Mouse (Mus musculus) megakaryocyte progenitor cell, adult 5-6 weeks (primary cell): ENCODE data around the gene Zfp607b. TPM values are rescaled to one million over a fixed set of nuclear protein-coding genes. Genes with fewer than 3 reads are reported as not detected.
A peak's percentile ranks its signal among the peaks of the same experiment; 100 is the strongest.

Source experiments
- ATAC-seq: replicated peaks from 2 replicates; pipeline ENCODE4 v1.8.0; 2016; ENCODE audit warnings: mild to moderate bottlenecking, moderate TSS enrichment, inconsistent platforms; ENCODE audit not compliant: poor library complexity
- total RNA-seq, 2 experiments: library from RNA; stranded (forward) in 1 of 2; stranded (reverse) in 1 of 2; fragments of 157-497, 149-512 nt in 1 of 2; fragments of 200-1000 nt in 1 of 2; gene quantifications; 2 replicates each; pipeline versions ENCODE4 v1.2.3 to v1.2.4; 2015 to 2017

The Zfp607b gene
- total RNA-seq (2015) (0.71 and 3.1 TPM in 2 replicates), total RNA-seq (2017) (0.42 and 4.0 TPM in 2 replicates)

DNA sequence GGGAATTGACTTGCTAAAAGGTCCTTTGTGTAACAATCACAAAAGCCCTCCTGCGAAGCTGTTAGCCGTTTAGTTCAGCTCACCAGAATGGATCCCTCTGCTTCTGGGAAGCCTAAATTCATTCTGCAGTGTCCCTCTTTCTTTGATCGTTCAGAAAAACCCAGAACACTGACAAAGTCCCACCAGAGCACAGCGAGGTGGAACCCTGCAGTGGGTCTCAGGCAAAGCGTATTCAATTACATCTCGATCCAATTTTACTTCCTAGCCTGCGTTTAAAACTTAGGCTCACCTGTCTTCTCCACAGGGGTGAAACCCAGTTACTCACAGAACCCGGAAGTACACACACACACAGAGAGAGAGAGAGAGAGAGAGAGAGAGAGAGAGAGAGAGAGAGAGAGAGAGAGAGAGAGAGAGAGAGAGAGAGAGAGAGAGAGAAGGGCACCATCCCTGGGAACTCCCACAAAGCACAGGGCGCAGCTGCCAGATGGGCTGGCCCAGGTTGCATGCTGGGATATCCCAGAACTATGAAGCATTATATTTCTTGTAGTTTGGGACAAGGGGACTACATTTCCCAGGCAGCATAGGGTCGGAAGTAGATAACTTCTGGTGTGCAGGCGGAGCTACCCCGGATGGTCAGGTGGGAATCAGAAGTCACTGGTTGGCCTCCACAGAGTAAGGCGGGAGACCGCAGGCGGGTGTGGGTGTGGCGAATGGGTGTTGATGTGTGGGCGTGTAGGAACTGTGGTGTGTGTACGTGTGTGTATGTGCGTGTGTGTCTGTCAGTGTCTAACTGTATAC is at the start of gene Zfp607b:
Gene Zfp607b (plus strand): TSS at position 526 of the 798 bp plus-strand sequence.
- peak; percentile 94 for ATAC-seq

DNA sequence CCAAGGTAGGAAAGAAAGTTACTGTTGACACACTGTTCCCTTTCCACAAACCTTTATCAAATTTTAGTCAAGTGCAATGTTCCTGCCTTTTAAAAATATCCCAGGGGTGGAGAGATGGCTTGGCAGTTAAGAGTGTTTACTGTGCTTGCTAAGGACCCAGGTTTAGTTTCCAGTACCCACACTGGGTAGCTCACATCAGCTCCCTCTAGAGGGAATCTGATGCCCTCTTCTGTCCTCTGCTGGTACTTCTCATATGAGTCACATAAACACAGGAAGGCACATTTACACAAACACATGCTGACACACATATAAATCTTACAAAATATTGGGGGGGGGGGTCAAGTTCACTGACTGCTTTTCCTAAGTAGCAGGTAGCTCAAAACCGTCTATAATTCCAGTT is 44.7 kb upstream of the Zfp607b start:
- ATAC-seq, result peak; percentile 61

DNA sequence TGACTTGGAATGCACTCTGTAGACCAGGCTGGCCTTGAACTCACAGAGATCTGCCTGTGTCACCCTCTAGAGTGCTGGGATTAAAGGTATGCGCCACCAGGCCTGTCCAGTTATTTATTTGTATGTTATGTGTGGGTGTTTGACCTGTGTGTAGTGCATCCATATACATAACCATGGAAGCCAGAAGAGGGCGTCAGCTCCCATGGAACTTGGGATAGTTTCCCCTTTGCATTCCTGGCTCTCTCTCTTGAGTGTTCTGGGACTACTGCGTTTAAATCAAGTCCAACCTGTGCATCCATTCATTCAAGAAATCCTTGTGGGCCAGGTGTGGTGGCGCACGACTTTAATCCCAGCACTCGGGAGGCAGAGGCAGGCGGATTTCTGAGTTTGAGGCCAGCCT is 42.6 kb upstream of the Zfp607b start:
- no peak for ATAC-seq

DNA sequence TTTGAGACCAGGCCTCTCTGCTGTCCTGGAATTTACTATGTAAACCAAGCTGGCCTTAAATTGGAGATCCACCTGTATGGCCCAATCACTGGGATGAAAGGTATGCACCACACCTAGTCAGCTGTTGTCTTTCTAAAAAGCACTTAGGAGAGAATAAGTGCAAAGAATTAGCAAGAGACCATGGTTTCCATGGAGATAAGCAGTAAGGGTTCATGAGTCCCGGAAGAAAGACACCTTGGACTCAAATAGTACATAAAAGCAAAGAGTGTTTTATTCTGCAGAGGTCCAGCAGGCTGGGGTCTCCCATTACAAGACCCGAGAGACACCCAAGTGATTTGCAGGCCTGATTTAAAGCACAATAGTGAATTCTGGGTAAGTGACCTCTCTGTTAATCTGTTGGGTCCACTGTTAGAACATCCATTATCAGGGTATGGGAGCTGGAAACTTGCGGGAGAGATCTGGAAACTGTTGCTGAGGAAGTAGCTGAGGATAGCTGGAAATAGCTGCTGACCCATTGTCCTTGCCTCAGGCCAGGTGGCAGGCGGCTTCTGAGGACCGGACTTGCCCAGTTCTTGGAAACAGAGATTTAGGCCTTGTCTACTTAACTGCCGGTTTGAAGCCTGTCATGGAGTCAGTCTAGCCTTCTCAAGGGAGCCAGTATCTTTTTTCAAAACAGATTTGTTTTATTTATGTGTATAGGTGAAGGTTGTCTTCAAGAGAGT is 41.7 kb upstream of the Zfp607b start:
- no peak for ATAC-seq

DNA sequence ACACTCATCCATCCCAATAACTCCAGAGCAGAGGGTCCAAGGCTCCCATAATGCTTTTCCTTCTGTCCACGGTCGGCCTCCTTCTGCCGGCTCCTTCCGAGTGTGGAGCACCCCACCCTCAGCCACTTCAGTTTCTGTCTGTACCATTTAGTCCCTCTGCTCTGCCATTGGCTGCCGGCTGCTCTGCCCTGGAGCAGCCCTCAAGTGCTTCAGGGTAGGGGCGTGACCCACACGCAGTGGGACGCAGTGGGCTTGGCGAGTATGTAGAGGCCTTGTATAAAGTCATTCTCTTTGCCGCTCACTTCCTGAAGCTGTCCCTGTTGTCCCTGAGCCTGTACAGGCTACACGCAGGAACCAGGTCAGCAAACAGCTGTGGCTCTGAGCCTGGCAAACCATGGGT is 39.4 kb upstream of the Zfp607b start:
- ATAC-seq, result no peak

DNA sequence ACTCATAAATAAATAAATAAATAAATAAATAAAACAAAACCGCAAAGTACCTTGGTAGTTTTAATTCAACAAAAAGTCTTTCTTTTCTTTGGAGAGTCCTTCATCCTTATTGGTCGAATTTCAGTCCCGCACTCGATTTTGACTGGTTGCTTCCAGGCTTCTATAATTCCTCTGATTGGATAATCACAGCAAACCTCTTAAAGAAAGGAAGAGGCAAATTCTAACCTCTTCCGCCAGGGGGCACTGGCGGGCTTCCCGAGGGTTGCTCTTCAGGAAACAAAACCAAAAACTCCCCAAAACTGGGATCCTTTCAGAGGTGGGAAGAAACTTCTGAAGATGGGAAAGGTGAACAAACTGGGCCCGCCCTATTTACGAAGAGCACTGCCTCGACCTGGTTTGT is 38.2 kb upstream of the Zfp607b start:
- ATAC-seq, result peak; percentile 87

DNA sequence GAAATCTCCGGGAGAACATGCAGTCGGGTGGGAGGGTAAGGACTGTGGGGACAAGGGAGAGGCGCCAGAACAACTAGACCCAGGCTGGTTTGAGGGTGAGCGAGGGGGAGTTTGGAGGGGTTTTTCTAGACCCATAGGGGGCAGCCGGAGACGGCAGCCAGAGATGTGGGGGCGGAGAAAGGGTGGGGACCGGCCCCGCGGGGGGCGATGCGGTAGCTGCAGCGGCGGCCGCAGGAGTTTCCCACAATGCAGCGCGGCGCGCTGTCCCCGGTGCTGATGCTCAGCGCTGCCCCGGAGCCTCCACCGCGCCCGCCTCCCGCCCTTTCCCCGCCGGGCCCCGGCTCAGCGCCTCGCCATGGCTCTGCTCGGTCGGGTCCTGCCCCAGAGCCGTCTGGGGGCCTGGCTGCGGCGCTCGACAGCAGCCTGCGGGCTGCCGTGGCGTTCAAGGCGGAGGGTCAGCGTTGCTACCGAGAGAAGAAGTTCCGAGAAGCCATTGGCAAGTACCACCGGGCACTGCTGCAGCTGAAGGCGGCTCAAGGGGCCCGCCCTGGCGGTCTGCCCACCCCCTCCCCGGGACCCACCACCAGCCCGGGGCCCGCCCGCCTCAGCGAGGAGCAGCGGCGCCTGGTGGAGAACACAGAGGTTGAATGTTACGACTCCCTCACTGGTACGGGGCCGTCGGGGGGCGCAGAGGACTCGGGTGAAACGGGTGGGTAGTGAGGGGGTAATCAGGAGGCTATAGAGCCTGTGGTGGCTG is 35.3 kb upstream of the Zfp607b start, which contains the start of gene Ttc9b:
Gene Ttc9b (plus strand): TSS at position 235 of the 757 bp plus-strand sequence.
- peak; percentile 68 for ATAC-seq

DNA sequence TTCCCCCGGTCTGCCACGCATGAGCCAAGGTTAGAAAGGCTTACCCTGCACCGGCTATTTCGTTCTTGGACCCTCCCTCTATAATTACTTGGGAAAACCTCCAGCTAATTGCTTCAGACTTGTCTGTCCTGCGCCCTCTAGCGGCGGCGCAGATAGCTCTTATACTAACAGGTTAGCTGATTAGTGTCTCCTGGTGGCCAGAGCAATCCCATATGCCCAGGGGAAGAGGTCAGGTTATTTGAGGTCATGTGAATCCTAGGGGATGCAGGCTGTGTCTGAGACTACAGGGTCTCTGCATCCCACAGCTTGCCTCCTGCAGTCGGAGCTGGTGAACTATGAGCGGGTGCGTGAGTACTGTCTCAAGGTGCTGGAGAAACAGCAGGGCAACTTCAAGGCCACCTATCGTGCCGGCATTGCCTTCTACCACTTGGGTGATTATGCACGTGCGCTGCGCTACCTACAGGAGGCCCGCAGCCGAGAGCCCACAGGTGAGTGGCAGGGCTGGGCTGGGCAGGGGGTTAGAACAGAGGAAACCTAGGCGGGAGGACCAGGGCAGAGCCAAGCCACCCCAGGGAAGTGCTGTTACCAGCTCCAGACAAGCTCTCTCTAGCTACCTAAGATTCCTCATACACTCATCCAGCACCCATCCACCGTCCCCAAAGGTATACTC is 34.4 kb upstream of the Zfp607b start:
- ATAC-seq, result no peak

DNA sequence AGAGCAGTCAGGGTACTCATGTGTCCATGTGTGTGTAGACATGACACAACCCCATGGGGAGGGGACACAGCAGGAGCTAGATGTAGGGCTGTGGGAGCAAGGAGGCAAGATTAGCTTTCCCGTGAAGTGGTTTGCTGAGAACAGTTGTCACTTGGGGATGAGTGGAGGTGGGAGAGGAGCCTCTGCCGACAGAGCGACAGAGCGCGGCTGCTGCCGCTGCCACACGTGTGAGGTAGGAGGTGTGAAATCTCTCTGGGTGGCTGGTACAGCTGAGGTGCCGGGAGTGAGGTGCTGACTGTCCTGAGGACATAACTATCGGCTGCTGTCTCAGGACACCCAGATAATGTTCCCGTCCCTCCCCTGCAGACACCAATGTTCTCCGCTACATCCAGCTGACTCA is 33.6 kb upstream of the Zfp607b start:
- no peak for ATAC-seq

DNA sequence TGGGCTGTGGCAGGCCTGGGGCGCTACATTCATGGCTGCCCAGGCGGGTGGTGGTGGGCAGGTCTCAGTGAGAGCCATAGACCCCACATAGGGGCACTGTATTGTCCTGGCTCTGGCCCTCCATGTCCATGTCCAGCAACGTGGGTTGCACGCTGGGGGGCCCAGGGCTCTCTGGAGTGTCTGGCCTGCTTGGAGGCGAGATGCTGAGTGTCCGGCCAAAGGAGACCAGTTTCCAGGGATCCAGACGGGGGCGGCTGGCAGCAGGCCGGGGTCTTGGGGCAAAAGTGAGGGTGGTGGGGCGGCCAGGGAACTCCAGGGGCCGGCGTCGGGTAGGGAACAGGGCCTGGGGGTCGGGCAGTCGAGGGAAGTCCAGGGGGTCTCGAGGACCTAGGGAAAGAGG is 32.5 kb upstream of the Zfp607b start:
- no peak for ATAC-seq

DNA sequence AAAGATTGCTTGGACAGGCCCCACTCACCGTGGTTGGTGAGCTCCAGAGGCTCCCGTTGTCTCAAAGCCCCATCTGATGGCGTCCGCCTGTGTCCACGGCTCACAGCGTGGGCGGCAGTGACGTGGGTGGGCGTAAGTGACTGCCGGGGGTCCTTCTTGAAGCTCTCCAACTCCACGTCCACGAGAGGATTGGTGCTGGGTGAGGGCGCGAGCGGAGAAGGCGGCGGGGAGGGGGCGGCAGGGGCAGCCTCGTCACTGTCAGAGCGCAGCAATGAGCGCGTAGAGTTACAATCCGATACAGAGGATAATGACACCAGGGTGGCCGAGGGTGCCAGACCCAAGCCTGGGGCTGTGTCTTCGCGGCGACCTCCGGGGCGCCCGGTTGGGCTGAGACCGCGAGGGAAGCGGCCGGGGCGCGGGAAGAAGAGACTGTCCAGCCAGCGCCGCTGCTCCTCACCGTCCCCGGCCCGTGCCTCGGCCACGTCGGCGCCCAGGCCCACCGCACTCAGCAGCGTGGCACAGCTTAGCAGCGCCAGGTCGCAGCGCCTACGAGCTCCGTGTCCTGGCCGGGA is 31.2 kb upstream of the Zfp607b start:
- ATAC-seq, result no peak

DNA sequence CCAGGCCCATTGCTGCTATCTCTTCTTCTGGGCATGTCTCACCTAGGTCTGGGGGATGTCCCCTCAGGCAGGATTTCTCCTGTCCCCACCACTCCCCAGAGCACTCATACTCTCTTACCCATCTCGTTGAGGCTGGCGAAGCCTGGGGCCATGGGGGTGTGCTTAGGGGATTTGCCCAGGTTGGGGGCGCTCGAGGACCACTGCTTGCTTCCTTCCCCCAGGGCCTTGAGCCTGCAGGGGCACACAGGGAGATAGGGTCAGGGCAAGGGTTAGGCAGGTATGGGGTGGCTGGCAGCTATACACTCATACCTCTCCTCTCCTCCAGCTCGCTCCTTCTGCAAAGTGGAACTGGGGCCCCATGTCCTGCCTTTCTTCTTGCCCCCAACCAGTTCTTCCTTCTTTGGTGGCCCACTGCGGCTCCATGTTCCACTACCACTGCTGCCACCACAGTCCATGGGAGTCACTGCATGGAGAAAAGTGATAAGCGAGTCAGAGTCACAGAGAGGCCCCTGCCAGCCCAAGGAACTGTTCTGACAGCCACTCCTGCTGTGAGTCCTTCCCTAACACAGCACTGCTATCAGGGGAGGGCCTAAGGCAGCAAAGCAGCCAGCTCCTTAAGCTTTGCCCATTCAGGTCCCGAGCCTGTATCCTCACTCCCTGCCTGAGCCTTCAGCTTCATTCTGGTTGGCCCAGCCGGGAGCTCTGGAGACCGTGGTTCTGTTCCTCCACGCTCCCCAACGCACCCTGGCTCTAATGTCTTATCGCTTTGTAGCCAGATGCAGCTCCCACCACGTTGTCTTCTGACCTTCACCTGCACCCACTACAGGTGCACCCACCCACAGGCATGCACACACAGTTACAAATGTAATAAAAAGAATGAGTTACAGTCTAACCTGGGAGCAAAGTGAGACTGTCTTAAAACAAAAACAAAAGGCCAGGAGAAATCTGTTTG is 30.2 kb upstream of the Zfp607b start:
- ATAC-seq, result peak; percentile 53; the same call in 1 of the 2 replicates

DNA sequence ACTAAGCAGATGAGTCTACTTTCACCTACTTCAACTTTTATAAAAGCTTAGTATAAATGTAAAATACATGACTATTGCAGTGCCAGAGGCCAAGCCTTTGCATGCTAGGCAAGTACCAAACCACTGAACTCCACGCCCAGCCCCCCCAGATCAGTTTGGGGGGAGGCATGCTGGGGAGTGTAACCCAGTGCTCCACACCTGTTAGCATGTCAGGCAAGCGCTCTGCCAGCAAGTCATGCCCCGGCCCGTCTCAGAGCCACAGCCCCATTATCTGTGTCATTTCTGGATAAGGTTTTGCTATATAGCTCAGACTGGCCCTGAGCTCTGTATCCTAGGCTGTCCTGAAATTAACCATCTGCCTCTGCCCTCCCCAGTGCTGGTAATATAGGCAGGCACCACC is 27.1 kb upstream of the Zfp607b start:
- ATAC-seq, result no peak

DNA sequence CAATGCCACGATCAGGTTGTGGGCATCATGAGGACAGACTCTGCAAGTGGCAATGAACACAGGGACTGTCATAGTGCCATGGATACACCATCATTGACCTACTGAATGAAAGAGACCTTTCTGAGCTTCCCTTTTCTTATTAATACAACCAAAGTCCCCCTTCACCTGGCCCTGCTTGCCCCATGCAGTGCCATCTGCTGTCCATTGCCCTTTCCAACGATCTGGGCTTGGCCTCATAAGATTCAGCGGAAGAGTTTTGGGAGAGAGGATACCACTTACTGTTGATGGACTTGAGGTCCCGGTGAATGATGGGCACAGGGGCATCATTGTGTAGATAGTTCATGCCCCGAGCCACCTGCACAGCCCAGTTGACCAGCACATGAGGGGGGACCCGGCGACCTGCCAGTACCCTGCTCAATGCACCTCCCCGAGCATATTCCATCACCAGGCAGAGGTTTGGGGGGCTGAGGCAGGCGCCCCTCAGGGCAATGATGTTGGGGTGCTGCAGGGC is 16.0 kb upstream of the Zfp607b start:
- no peak for ATAC-seq

DNA sequence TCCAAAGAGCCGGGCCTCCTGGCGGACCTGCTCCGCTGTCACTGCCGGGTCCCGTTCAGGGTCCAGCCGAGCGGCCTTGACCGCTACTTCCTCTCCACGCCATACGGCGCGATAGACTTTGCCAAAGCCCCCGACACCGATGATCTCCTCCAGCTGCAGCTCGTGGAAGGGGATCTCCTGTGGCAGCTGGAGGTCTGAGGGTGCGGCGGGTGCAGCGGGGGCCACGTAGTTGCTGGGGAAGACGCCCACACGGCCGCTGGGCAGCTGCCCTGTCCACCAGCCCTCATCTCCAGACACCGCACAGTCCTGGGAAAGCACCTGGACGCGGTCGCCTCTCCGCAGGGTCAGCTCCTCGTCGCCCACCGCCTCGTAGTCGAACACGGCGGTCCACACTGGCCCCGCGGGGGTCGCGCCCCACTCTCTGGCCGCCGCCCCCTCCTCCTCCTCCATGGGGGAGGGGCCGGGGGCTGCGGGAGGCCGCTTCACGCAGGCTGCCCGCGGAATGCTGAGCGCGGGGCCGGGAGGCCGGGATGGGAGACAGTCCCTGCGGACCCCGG is 15.5 kb upstream of the Zfp607b start:
- peak; percentile 36 for ATAC-seq

DNA sequence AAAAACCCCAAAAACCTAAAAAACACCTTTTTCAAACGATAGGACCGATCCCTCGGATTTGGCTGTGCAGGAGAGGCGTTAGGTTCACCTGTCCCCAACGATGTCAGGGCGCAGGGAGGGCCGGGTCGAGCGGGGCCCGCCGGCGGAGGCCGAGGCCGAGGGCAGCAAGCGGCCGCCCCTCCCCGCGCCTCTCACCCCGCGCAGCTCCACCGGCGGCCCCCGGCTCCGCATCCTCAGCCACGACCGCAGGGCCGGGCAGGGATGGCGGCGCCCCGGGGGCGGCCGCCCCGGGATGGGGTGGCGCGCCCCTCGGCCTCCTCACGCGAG is 15.0 kb upstream of the Zfp607b start:
- no peak for ATAC-seq

DNA sequence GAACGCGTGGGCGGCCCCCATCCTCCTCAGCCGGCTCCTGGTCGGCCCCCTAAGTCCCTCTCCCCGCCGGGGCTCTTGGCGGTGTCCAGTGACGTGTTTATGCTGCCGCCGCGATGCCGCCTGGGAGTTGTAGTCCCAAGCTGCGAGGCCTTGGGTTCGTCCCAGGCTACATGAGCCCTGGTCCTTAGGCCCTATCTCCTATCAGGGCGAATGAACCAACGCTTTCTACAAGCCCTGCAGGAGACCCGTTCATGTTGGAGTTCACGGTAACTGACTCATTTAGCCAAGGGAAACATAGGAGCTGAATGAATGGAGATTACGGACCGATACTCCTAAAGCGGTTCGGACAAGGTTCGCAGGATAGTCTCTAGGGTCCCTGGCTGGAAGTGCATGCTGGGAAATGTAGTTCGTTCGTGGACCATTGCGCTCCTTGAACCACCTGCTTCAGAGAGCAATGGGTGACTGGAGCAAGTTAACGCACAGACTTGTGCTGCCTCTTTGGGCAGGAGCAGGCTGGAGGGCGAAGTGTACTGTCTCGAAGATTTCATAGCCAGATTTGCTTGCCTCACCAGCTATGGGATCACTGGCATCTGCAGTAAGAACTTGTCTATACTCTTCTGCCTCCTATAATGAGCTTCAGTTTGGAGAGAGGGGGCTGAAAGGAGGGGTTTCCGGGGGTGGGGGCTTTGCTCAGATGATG is 14.5 kb upstream of the Zfp607b start, which contains the start of gene Map3k10:
Gene Map3k10 (minus strand): TSS at position 77 of the 700 bp plus-strand sequence.
- peak; percentile 96 for ATAC-seq

DNA sequence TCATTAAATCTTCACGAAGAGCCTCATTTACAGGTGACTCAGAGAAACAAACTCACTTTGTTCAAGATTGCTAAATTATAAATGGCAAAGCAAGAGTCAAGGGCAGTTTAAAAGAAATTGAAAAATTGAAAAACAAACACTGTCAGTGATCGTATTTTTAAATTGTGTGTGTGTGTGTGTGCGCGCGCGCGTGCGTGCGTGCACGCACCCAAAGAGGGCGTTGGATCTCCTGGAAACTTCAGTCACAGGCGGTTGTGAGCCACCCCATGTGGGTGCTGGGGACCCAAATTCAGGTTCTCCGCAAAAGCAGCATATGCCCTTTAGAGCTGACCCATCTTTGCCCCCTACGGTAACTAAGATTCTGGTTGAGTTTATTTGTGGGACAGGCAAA is 13.9 kb upstream of the Zfp607b start:
- no peak for ATAC-seq
